Mouse (Mus musculus) gastrocnemius, postnatal 10 days (tissue): ENCODE measurements around the gene Sema6b. TPM values are rescaled to one million over a fixed set of nuclear protein-coding genes. Genes with fewer than 3 reads are reported as not detected.

Experiments used
- DNase-seq: peaks from one replicate; pipeline ENCODE4 v3.0.0; 2021; ENCODE audit warnings: mixed read lengths
- total RNA-seq, 2 experiments: library from RNA; stranded (reverse); gene quantifications; 2 replicates each; pipeline ENCODE4 v1.2.3; 2021

The Sema6b gene
- total RNA-seq, 2 experiments from 2014 or later, result 14.4 to 14.7 TPM

- DNase-seq, result no peak
These were observed 6.0 kb upstream of the Sema6b start for GRCm38 (mm10) chr17:56146131-56146530.

GRCm38 (mm10) chr17:56144546-56144945, 4.4 kb upstream of the Sema6b start:
- no peak for DNase-seq

- no peak for DNase-seq
These were observed 1.8 kb upstream of the Sema6b start for GRCm38 (mm10) chr17:56141702-56142605.

- no peak for DNase-seq
These were observed 788 bp downstream of the Sema6b start for GRCm38 (mm10) chr17:56139355-56139754.

GRCm38 (mm10) chr17:56137839-56138613, 2.1 kb downstream of the Sema6b start:
- DNase-seq, result no peak

- no peak for DNase-seq
These were observed 3.6 kb downstream of the Sema6b start for GRCm38 (mm10) chr17:56136558-56136957.

- peak; percentile 82 for DNase-seq
These were observed 5.6 kb downstream of the Sema6b start for GRCm38 (mm10) chr17:56134463-56134971.

GRCm38 (mm10) chr17:56133457-56134363, 6.4 kb downstream of the Sema6b start:
- DNase-seq, result no peak

GRCm38 (mm10) chr17:56132661-56133060, 7.5 kb downstream of the Sema6b start:
- peak; percentile 75 for DNase-seq

- DNase-seq, result peak; percentile 79
These were observed 8.3 kb downstream of the Sema6b start for GRCm38 (mm10) chr17:56131814-56132213.

GRCm38 (mm10) chr17:56131136-56131535, 9.0 kb downstream of the Sema6b start:
- DNase-seq, result no peak

GRCm38 (mm10) chr17:56128246-56128645, 11.9 kb downstream of the Sema6b start:
- no peak for DNase-seq

- no peak for DNase-seq
These were observed 14.0 kb downstream of the Sema6b start for GRCm38 (mm10) chr17:56126175-56126574.

GRCm38 (mm10) chr17:56125276-56125630, 14.9 kb downstream of the Sema6b start:
- no peak for DNase-seq

- DNase-seq, result peak; percentile 68
These were observed 15.5 kb downstream of the Sema6b start for GRCm38 (mm10) chr17:56124377-56125275.

GRCm38 (mm10) chr17:56123681-56124340, 16.3 kb downstream of the Sema6b start:
- DNase-seq, result no peak

- DNase-seq, result no peak
These were observed 17.0 kb downstream of the Sema6b start for GRCm38 (mm10) chr17:56123161-56123560.

GRCm38 (mm10) chr17:56121826-56122225, 18.3 kb downstream of the Sema6b start, which contains the start of gene Lrg1:
Lrg1 (minus strand) TSS chr17:56122001.
- DNase-seq, result no peak

- no peak for DNase-seq
These were observed 19.9 kb downstream of the Sema6b start for GRCm38 (mm10) chr17:56119981-56120880.
